Mouse (Mus musculus): ENCODE results near the gene Fam169b. TPM values are rescaled to one million over a fixed set of nuclear protein-coding genes. Genes with fewer than 3 reads are reported as not detected.

The Fam169b gene
- polyA plus RNA-seq, 1 experiment from 2014 or later = 0.33 TPM

DNA sequence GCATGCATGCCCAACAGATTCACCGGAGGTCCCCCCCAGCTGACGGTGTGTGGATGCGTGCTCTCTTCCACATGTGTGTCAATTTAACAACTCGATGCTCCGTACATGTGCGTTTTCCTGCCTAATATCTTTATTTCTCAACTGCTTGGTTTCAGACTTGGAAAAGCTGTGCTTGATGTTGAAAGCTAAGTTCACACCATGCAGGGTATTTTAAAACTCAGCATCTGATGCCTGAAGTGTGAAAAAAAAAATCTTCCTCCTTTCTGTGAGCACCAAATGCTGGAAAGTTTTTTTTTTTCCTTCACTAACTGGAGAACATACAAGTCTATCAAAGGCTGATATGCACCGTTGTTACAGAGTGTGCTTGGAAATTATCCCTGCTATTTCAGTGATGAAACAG, 126.9 kb downstream of the Fam169b start:
- no peak overlapping the region for H3K4me2 ChIP-seq (replicated peaks)
- H3K27ac ChIP-seq = no peak overlapping the region
- H3K9ac ChIP-seq = no peak overlapping the region
- H3K36me3 ChIP-seq = no peaks in the 10 kb centered on the region
- WGBS = 96% methylated on average over 7 of the region's 7 CpGs
- H3K4me1 ChIP-seq = peaks cover 9% of the 10 kb centered on the region; the same call in 1 of the 2 replicates
- no peaks in the 10 kb centered on the region for H3K9me3 ChIP-seq
- H3K4me3 ChIP-seq = no peak overlapping the region
- H3K27me3 ChIP-seq (replicated peaks) = 0 out of 2 replicates have a peak, but pooled peaks cover 4% of the 10 kb centered on the region
- no peak for ATAC-seq (ENCODE audit: low FRiP score, low read depth)

DNA sequence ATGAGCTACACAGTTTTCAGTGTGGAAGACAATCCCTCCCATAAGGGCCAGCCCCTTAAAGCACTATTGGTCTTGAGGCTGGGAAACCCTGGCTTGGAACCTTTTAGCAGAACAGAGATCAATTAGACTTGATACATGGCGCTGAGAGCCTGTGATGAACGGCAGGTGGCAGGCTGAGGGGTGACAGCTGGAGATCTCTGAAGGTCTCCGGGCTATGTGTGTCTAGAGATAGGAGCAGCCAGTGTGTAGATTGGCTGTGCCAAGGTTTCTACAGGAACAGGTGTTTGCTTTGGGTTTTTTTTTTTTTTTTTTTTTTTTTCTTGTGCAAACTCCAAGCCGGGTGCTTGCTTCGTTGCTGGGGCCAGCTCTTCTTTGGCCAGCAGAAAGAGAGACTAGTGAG, 135.0 kb downstream of the Fam169b start:
- Histone ChIP-seq H3K9me3 (no peaks in the 10 kb centered on the region), H3K27me3 (replicated peaks) (peaks cover 7% of the 10 kb centered on the region; the same call in 1 of the 2 replicates), H3K4me2 (replicated peaks) (no peak overlapping the region), H3K36me3 (no peaks in the 10 kb centered on the region), H3K4me3 (no peak overlapping the region), H3K4me1 (no peaks in the 10 kb centered on the region), H3K9ac (no peak overlapping the region), H3K27ac (no peak overlapping the region)
- 77% methylated on average over 5 of the region's 5 CpGs for WGBS
- ATAC-seq (ENCODE audit: low FRiP score, low read depth) = no peak

Other genes with a start within 250 kb of the Fam169b start
- not detected in 2 replicates for gene Pgpep1l, start 9.6 kb upstream of the Fam169b start, polyA plus RNA-seq (2016; fragmentation: Nextera tagmentation; extraction: Ambion mirVana)

All from neural tube, embryonic 12.5 days (tissue).